Mouse (Mus musculus) limb, embryonic 14.5 days (tissue): ENCODE measurements around the gene B3galnt2. TPM values are rescaled to one million over a fixed set of nuclear protein-coding genes. Genes with fewer than 3 reads are reported as not detected.

ENCODE experiments used
- ATAC-seq: fragments of 200-750 bp; cut with Nextera tagmentation; 2 replicates; pipeline ENCODE4 v1.8.0; 2017; ENCODE audit warnings: low read depth, moderate number of reproducible peaks, moderate TSS enrichment; ENCODE audit not compliant: low FRiP score
- DNase-seq: peaks from one replicate; pipeline ENCODE4 v3.0.0-alpha.2; 2015; ENCODE audit warnings: low spot score
- H3K27ac ChIP-seq: fragments of 300-500 bp; sonication (generic); replicated peaks from 2 replicates; pipeline ENCODE4 v1.5.1; 2014; ENCODE audit warnings: low read depth, mild to moderate bottlenecking, low read length, moderate library complexity, mixed read lengths
- H3K27me3 ChIP-seq: fragments of 300-500 bp; sonication (generic); 2 replicates; pipeline ENCODE4 v1.6.1; 2014; ENCODE audit warnings: low read length, mixed read lengths; ENCODE audit not compliant: control insufficient read depth, insufficient read depth
- H3K36me3 ChIP-seq: fragments of 300-500 bp; sonication (generic); 2 replicates; pipeline ENCODE4 v1.6.1; 2014; ENCODE audit warnings: mild to moderate bottlenecking, low read length, moderate library complexity, mixed read lengths; ENCODE audit not compliant: control insufficient read depth, insufficient read depth
- H3K4me1 ChIP-seq: fragments of 300-500 bp; sonication (generic); 2 replicates; pipeline ENCODE4 v1.6.1; 2014; ENCODE audit warnings: antibody characterized with exemption, low read length, mixed read lengths; ENCODE audit not compliant: control insufficient read depth, insufficient read depth
- H3K4me2 ChIP-seq: fragments of 300-500 bp; sonication (generic); replicated peaks from 2 replicates; pipeline ENCODE4 v1.6.1; 2014; ENCODE audit warnings: low read depth, mild to moderate bottlenecking, low read length, moderate library complexity; ENCODE audit not compliant: severe bottlenecking
- H3K4me3 ChIP-seq: fragments of 300-500 bp; sonication (generic); replicated peaks from 2 replicates; pipeline ENCODE4 v1.5.1; 2014; ENCODE audit warnings: low read length
- H3K9ac ChIP-seq: fragments of 300-500 bp; sonication (generic); 2 replicates; pipeline ENCODE4 v1.6.1; 2014; ENCODE audit warnings: mild to moderate bottlenecking, low read depth, low read length, moderate library complexity; ENCODE audit not compliant: severe bottlenecking
- H3K9me3 ChIP-seq: fragments of 300-500 bp; sonication (generic); 2 replicates; pipeline ENCODE4 v1.6.1; 2016; ENCODE audit warnings: low read length; ENCODE audit not compliant: control insufficient read depth
- POLR2A ChIP-seq: fragments of 200-500 bp; IDR thresholded peaks from 2 replicates; pipeline ENCODE4 v1.8.0; 2012; ENCODE audit warnings: inconsistent platforms, mild to moderate bottlenecking, moderate library complexity, borderline replicate concordance; ENCODE audit not compliant: insufficient read depth, insufficient read length; ENCODE audit errors: extremely low read depth
- WGBS: fragments of 180-500 bp; shearing (Covaris S2); extraction: QIAGEN DNeasy Blood & Tissue Kit; methylation state at CpG from one replicate; pipeline ENCODE4 v1.1.7; 2014; 5-methylcytosine and 5-hydroxymethylcytosine counted together
- polyA plus RNA-seq, 2 experiments: library from polyadenylated mRNA; depleted of rRNA in 1 of 2; stranded (reverse) in 1 of 2; unstranded in 1 of 2; fragments of >200 nt; fragmentation: Nextera tagmentation in 1 of 2; extraction: Ambion mirVana in 1 of 2; gene quantifications; 2 replicates each; pipeline versions ENCODE4 v1.2.1 to v1.2.3; 2012 to 2014

B3galnt2 gene
- polyA plus RNA-seq, 2 experiments = 38.1 to 56.6 TPM

DNA sequence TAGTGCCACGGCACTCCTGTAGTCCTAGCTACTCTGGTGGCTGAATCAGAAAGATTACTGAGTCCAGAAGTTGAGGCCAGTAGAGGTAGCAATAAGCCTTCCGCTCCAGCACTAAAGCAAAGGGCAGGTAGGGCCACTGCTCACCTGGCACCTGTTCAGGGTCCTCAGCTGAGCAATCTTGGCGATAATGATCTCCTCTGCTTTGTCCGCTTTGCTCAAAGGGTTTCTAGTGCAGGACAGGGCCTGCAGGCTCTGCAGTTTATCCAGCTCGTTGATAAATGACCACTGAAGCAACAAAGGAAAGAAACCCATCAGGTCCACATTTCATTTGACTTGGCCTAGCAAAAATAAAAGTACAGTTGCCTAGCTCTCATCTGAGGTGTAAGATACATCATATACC, 50.7 kb downstream of the B3galnt2 start:
- Histone ChIP-seq H3K4me3 (no peak overlapping the region), H3K4me1 (no peaks in the 10 kb centered on the region), H3K27ac (no peak overlapping the region), H3K9ac (no peak overlapping the region), H3K9me3 (no peaks in the 10 kb centered on the region), H3K27me3 (no peaks in the 10 kb centered on the region), H3K4me2 (no peak overlapping the region), H3K36me3 (peaks cover 66% of the 10 kb centered on the region)
- TF ChIP-seq POLR2A = no peak
- 90% methylated on average over 5 of the region's 5 CpGs for WGBS
- ATAC-seq (no peak), DNase-seq (no peak)

DNA sequence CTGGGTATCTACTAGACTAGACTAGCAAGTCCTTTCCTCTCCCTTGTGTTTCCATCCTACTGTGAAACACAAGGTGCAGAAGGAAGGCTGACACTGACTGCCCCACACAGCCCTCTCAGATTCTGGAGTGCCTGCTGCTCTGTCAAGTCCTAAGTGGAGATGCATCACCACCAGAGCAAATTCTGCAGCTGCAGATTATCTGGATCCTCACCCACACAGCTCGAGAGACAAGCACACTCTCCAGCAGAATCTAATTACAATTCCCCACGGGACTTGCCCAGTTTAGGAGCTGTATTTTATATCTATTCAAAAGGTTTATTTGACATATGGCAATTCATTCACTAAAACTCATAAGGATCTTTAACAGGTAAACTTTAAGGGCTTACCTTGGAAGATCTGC, 51.8 kb downstream of the B3galnt2 start:
- ATAC-seq (no peak), DNase-seq (no peak)
- no peak overlapping the region for H3K27ac ChIP-seq
- no peak overlapping the region for H3K9ac ChIP-seq
- no peaks in the 10 kb centered on the region for H3K27me3 ChIP-seq
- no peaks in the 10 kb centered on the region for H3K9me3 ChIP-seq
- H3K36me3 ChIP-seq = peaks cover 61% of the 10 kb centered on the region
- 55% methylated on average over 2 of the region's 2 CpGs for WGBS
- H3K4me1 ChIP-seq = no peaks in the 10 kb centered on the region
- H3K4me2 ChIP-seq = no peak overlapping the region
- no peak for TF ChIP-seq POLR2A
- H3K4me3 ChIP-seq = no peak overlapping the region

DNA sequence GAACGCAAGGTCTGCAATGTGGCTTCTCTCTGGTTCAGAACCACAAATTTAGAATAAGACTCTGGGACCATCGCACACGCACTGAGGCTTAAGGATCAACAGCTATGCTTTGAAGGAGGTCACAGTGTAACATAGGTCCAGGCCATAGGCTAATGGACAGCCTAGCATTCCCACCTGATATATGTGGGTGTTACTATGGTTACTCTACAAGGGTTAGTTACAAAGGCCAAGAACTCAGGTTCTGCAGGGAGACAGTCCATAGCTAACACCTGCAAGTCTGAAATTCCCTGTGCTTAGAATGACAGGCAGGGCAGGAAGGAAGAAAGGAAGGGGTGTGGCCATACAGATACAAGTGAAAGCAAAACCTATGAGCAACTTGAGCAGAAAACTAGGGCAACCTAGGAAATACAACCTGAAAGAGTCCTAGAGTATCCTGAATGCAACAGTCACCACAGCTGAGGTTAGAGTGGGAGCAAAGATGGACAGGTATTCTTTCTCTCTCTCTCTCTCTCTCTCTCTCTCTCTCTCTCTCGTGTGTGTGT, 57.3 kb downstream of the B3galnt2 start:
- Histone ChIP-seq H3K9me3 (no peaks in the 10 kb centered on the region), H3K27me3 (no peaks in the 10 kb centered on the region), H3K4me1 (no peaks in the 10 kb centered on the region), H3K9ac (no peak overlapping the region), H3K27ac (no peak overlapping the region), H3K4me2 (no peak overlapping the region), H3K36me3 (peaks cover 64% of the 10 kb centered on the region), H3K4me3 (no peak overlapping the region)
- ATAC-seq (no peak), DNase-seq (no peak)
- TF ChIP-seq POLR2A = no peak
- WGBS = 94% methylated on average over 4 of the region's 4 CpGs

DNA sequence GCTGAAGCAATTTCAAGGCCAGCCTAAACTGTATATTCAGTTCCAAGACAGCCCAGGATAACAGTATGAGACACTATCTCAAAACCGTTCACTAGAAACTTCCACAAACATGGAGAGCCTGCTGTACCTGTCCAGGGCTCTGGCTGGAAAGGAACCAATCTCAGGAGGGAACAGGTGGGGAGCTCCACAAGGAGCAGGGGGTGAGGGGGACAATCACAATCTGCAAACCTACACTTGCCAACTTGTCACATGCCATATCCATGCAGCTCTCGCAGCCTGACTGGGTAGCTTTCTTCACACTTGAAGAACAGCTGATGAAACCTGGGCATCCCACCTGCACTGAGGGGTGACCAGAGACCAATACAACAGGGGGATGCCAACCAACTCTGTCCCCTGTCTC, 59.7 kb downstream of the B3galnt2 start:
- no peak for TF ChIP-seq POLR2A
- H3K4me1 ChIP-seq = no peaks in the 10 kb centered on the region
- H3K27me3 ChIP-seq = no peaks in the 10 kb centered on the region
- ATAC-seq (no peak), DNase-seq (no peak)
- peaks cover 66% of the 10 kb centered on the region for H3K36me3 ChIP-seq
- H3K4me3 ChIP-seq = no peak overlapping the region
- H3K27ac ChIP-seq = no peak overlapping the region
- WGBS = 95% methylated on average over 2 of the region's 2 CpGs
- no peak overlapping the region for H3K4me2 ChIP-seq
- no peaks in the 10 kb centered on the region for H3K9me3 ChIP-seq
- H3K9ac ChIP-seq = no peak overlapping the region

DNA sequence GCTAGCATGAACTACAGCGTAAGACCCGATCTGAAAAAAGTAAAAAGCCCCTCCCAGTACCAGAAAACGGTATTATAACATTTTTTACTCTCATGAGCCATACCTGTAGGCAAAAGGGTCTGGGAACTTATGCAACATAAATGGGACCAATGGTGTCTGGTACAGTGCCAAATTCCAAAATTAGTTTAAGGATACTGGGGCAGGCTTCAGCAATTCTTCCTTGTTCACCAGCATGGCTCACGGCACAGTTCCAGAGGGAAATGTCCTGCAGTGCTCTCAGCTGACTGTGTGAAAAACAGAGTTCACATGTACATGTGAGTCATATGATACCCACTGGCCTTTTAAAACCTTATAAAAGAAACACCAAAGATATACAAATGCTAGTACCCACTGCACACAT, 60.3 kb downstream of the B3galnt2 start:
- Histone ChIP-seq H3K9ac (no peak overlapping the region), H3K27me3 (no peaks in the 10 kb centered on the region), H3K36me3 (peaks cover 65% of the 10 kb centered on the region), H3K9me3 (no peaks in the 10 kb centered on the region), H3K4me3 (no peak overlapping the region), H3K4me2 (no peak overlapping the region), H3K27ac (no peak overlapping the region), H3K4me1 (no peaks in the 10 kb centered on the region)
- DNase-seq (no peak), ATAC-seq (no peak)
- WGBS = 83% methylated on average over 4 of the region's 4 CpGs
- TF ChIP-seq POLR2A = no peak

DNA sequence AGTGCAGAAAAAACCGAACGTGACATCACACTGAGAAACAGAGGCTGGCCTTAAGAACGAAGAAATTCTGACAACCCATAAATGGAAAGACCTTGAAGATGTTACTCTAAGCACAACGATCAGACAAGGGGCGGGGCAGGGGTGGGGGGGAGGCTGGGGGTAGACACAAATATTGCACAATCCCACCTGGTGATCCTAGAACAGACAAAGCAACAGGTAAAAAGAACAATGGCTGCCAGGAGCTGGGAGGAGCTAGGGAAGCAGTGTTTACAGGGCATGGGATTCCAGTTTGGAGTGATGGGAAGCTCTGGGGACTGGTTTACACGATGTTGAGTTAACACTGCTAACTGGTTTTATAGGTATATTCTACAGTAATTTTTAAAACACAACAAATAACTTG, 61.3 kb downstream of the B3galnt2 start:
- H3K9ac ChIP-seq = no peak overlapping the region
- H3K27me3 ChIP-seq = no peaks in the 10 kb centered on the region
- no peak for TF ChIP-seq POLR2A
- DNase-seq (no peak), ATAC-seq (no peak)
- no peak overlapping the region for H3K4me3 ChIP-seq
- H3K9me3 ChIP-seq = no peaks in the 10 kb centered on the region
- H3K4me1 ChIP-seq = no peaks in the 10 kb centered on the region
- H3K4me2 ChIP-seq = no peak overlapping the region
- 94% methylated on average over 6 of the region's 6 CpGs for WGBS
- no peak overlapping the region for H3K27ac ChIP-seq
- H3K36me3 ChIP-seq = peaks cover 62% of the 10 kb centered on the region
